Mouse (Mus musculus) layer of hippocampus, adult 9-11 months (tissue): Measurements from ENCODE around the gene Ube2ql1.
A peak's percentile ranks its signal among the peaks of the same experiment; 100 is the strongest.

Experiments
- DNase-seq: peaks from one replicate; pipeline ENCODE4 v3.0.0; 2022

Gene Ube2ql1

DNA sequence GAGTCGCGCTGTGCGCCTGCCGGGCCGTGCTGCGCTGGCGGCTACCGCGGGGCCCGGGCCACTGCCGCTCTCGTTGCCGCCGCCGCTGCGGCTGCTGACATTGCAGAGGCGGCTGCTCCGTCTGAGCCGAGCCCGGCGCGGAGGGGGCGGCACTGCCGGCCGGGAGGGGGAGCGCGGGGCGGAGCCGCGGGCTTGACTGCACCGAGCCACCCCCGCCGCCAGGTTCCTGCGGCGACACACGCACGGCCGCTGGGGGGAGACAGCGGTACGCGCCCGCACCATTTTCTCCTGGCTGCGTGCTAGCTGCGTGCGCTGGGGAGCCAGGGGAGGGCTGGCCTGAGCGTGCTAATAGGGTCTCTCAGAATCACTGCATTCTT, at the start of gene Ube2ql1:
TSS of gene Ube2ql1 (minus strand) at position 131 of the 377 bp plus-strand sequence.
- DNase-seq, result peak; percentile 92

DNA sequence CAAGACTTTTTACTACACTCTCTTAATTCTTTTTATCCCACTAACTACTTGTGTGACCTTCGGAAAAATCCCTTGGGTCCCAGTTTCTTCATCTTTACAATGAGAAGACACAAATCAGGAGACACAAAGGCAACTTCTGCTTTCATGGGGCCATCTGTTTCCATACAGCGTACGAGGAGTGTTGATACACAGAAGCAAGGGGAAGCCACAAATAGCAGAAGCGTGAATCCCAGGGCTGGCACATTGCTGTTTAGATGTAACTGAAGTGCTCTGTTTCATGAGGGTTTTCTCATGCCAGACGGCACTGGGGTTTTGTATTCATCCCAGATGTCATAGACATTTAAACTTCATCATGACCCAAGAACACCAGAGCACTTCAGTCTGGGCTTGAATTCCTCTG, 49.0 kb upstream of the Ube2ql1 start:
- no peak for DNase-seq

DNA sequence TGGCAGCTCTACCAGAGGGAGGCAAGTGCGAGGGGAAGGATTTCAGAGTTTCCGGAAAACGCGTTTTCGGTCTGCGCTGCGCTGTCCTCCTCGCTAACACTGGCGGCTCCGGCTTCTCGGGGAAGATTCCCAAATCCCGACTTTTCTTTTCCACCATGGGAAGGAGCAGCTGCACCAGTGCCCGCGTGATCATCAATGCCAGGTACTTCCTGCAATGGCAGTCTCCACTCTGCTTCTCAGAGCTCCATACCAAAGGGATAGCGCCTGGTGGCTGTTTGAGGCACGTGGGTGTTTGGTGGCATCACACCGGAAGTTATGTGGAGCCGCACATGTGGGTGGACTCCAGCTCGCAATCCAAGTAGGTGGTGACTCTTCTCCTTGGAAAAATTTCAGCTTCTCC, 38.5 kb upstream of the Ube2ql1 start:
- peak; percentile 83 for DNase-seq

DNA sequence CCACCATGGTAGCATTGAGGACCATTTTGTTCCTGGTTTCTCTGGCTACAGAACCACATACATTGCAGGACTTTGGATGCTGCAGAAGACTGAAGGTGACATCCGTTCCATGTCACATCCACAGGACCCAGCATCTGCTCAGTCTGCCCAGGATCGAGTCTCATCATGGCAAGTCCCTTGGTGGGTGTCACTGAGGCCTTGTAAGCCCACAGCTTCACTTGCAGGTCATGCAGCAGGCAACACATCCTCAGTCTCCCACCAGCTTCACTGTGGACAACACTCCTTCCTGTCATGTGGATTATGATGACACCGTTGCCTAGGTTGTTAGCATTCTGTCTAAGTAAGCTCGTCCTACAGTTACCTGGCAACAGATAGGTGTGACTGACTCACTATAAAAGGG, 32.7 kb upstream of the Ube2ql1 start:
- DNase-seq, result no peak

DNA sequence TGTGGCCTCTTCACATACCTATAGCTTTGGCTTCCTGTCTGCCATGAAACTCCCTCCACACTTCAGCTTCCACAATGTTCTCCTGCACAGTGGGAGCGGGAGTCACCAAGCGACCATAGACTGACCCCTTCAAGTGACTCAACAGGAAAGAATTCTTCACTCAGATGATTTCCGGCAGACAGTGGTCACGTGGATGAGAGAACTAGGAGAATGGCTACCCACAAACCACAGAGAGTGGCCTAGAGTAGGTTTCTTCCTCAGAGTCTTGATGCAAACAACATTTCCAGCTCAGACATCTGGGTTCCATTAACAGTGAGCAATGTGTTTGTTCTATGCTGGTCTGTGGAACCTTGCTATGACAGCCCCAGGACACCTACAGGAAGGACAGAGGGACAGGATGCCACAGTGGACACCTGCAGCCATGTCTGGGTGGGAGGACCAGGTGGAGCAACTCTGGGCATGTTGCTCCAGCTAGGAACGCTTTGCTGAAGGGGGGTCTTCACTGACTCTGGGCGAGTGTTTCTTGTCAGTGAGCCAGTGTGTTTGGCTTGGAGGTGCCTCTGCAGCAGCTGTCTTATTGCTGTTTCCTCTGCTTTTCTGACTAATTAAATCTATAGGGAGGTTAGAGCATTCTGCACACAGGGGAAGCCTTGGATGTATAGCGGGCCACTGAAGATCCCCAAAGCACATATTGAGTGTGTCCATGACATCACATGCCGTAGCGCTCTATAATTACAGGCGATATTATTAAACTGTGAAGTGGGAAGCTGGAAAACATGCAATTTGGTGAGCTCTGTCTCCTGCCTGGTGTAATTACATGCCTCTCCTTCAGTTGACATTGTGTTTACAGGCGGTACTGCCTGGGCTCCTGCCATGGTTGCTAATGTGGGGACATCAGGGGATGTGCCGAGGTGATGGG, 31.1 kb upstream of the Ube2ql1 start:
- DNase-seq, result no peak

DNA sequence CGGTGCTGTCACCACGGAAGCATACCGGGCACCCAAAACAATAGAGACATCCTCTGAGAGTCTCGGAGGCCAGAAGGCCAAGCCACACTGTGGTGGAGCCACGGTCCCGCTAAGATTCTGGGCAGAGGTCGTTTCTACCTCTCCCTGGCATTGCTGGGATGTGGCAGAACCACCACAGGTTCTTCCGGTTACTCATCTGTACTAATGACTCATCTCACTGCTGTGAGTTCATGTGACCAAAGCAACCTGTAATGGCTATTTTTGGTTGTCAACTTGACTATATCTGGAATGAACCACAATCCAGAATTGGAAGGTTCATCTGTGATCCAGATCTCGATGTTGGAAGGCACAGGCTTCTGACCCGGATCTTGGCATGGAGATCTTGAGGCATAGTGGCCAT, 28.5 kb upstream of the Ube2ql1 start:
- no peak for DNase-seq

DNA sequence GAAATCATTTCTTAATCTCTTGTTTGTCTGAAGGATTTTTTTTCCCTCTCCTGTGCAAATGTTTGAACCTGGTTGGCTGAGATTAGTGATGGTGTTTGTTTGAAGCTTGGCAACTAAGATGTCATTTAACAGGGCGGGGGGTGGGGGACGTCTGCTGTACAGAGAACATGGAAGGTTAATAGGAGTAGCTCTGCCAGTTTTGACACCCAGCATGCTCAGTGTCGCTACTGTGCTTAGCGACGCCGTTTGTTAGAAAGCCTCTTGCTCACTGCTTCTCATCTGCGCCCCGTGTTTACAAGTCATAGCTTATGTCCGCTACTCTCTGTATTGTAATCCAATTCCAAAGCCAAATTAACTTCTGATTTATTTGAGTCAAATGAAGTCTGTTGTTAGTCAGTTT, 25.0 kb upstream of the Ube2ql1 start:
- peak; percentile 49 for DNase-seq

DNA sequence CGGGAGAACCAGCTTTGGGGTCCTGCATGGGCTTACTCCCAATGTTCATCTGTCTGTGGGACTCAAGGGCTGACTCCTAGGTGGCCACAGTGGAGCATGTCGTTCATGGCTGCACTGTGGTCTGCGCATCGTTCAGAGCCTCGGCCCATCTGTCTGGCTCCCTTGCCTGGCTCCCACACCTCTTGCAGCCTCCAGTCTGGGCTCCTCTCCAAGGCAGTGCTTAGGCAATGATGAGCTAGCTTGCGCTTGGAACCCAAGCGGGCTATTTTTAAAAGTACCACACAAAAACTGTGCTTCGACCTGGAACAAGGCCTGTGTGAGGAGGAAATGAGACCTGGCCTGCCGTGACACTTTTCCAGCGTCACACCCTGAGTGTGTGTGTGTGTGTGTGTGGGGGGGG, 21.7 kb upstream of the Ube2ql1 start:
- peak; percentile 91 for DNase-seq

DNA sequence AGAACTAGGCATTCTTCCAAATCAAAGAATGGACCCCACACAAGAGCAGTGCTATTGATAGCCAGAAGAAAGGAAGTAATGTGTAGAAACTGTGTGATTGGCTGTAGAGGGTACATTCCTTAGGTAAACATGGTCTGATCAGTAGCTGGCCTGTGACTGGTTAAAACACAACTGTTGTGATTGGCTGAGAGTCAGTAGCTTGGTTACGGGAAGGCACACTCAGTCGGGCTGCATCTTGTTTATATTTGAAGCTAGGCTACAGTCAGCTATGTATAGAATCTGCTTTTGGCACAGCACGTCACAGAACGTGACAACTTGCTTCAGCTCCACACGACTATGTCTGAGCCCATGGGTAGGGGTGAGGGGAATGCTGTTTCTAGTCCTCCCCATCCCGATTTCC, 19.3 kb upstream of the Ube2ql1 start:
- no peak for DNase-seq

DNA sequence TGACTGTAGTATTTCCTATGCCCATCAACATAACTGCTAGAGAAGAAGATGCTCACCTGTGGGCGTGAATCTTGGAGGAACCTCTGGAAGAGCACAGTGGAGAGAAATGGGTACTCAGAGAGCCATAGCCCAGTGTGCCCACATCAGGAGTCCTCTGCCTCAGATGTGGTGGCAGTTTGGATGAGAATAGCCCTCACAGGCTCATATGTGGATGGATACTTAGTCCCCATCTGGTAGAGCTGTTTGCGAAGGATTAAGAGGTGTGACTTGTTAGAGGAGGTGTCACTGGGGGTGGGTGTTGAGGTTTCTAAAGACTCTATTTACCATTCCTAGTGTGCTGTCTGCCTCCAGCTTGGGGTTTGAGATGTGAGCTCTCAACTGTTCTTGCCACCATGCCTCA, 13.2 kb upstream of the Ube2ql1 start:
- DNase-seq, result no peak

DNA sequence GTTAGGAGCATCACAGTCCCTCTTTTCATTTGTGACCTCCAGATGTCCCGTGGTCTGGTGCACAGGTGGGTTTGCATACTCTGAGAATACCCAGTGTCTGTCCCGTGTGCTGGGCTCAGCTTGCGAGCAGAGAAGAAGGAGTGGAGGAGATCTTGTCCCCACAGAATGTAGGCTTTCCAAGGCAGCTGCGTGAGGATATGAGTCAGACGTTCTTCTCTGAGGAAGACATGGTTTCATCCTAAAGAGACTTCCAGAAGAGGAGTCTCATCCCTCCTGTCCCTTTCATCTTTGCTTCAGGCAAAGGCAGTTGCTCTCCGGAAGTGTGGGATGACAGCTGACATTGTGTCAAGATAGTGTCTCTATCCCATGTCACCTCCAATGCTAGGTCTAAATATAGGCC, 11.8 kb upstream of the Ube2ql1 start:
- DNase-seq, result no peak

DNA sequence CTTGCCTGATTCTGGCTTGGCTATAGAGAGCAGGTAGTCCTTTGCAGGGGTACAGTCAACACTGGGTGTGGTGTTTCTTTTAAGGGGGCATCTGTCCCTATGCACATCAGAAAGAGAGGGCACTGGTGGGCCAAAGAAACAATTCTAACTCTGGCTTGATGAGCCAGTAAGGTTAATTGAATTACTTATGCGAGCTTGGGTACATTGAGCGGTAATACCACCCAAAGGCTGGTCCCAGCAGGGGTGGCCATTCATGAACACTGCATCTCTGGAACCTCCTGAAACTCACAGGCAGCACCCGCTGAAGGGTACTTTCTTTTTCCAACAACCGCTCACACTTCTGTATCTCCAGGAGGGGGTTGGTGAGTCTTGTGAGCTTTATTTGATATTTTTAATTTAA, 9.1 kb upstream of the Ube2ql1 start:
- DNase-seq, result no peak

DNA sequence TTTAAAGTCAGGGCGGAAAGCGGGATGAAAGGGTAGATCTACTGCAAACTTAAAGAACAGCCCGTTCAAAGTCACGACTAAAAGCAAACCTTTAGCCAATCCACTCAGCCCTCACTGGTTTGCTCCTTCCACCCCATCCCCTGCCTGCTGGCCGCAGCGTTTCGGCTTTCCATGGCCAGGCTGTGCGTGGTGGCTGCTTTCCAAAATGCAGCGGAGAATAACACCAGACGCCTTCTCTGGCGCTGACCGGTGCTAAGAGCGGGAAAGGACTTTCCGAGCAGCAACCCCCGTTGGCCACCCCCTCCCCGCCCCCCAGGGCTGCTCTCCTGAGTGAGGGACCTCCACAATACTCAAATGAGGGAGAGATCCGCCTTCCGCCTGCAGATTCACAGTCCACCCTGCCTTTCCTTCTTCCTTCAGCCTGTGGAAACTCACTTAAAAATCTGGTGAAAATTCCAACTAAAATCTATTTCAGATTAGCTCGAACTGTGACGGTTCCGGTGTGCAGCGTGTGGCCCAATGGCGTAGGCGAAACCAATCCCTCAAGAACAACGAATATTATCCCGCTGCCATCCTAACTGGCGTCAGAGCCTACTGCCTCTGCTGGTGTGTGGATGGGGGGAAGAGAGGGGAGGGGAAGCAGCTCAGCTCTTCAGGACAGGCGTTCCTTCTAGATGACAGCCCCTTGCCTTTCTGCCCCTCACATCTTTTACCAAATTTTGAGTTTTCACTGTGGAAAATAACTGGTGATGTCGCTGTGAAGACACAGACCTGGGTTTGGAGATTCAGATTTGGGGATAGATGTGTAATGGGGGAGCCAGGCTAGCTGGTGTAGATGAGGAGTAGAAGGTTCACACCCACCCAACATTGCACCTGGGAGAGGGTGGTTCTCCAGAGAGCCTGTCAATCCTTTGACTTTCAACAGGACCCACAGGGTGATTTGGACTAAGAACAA, 919 bp upstream of the Ube2ql1 start:
- DNase-seq, result peak; percentile 70

DNA sequence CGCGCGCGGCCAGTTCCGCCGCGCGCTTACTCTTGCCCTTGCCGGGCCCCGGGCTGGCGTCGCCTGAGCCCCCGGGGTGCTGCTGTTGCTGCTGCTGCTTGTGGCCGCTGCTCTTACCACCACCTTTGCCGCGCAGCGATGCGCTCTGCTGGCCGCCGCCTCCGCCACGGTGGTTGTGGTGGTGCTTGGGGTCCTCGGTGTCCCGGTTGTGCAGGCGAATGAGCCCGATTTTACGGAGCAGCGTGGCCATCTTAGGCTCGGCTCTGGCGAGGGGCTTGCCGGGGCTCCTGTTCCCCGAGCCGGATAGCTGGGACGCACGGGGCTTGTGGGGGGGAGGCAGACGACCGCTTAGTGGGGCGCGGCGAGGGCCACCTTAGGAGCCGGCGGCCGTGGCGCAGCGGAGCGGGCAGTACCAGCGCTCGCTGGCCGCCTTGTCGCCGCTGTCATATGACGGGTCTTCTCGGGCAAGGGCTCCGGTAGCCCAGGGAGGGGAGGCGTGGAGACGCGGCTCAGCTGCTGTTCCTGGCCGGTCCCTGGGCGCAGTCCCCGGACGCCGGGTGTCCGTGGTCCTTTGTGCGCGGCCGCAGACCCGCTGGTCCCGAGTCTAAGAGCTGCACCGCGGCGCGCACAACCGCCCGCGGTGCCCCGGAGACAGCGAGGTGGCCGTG, 464 bp downstream of the Ube2ql1 start:
- DNase-seq, result no peak

DNA sequence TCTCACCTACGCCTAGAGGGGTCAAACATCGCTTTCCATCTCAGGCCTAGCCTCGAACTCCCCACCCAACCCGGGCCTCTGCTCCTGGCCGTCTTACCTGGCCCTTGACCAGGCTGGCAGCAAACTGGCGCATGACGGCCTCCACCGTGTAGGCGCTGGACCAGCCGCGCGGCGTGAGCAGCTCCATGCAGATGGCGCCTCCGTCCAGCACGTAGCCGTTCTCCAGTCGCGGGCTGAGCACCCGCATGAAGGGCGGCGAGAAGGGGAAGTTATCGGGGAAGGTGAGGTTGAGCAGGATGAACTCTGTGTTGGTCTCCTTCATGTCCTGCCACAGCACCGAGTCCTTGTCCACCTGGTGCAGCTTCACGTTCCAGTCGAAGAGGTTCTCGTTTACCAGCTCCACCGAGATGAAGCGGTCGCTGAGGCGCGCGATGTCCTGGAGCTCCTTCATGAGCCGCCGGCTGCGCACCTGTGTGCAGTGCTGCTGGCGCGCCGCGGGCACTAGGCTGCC, 1.2 kb downstream of the Ube2ql1 start:
- DNase-seq, result no peak

DNA sequence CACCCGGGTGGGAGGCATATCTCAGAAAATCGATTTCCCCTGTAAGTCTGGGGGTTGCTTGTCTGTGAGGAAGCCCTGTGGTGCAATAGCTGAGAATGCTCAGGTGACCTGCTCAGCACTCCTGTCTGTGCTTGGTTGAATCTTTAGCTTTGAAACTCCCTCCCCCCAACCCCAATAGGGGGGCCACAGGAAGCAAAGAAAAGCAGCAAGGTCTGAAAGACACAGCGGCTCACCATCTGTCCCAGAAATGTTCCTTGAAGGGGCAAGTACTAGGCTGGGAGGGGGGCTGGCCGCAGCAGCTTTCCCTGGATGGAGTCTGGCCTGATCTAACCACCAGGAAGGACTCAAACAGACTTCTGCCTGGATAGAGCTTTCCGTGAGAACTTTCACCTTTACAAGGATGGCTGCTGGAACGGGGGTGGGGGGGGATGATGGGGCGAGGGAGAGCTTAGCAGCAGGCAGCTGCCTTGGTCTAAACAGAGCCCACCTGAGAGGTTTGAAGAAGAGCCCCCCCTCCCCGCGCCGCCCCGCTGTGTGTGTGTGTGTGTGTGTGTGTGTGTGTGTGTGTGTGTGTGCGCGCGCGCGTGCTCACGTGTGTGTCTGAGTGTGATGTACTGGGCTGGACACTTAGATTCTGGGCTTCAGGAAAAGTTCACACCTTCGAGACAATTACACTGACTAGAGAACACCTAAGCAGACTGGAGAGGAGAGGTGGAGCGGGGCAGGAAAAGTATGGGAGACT, 2.1 kb downstream of the Ube2ql1 start:
- no peak for DNase-seq

DNA sequence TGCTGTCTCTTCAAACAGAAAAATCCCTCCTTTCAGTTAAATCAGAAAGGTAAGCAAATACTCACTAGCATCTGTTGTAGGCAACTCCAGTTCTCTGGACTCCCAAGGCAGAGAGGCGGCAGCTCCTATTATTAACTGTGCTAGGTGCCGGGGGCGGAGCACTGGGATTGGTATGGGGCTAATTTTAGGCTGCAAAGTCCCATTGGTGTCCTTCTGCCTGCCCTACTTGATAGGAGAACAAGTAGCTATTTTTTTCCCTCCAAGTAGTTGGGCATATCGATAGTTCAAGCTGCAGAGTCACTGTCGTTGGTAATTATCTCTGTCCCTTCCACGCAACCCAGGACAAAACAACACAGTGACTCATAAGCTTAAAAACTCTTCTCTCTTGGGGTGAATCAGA, 7.1 kb downstream of the Ube2ql1 start:
- DNase-seq, result no peak

DNA sequence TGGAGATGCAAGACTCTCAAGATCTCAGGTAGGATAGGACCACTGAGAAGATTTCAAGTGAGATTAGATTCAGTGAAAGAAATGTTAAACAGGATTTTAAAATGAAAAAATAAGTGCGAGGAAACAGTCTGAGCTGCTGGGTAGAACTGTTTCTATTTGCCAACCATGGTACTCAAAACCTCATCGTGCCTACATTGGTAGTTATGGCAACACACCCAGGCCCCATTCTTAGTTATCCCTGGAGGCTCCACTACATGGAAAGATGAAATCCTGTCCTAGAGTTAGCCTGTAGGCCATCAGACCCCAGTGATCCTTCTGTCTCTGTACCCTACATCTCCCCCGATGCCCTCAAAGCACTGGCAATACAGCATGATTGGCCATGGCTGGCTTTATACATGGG, 14.3 kb downstream of the Ube2ql1 start:
- no peak for DNase-seq

DNA sequence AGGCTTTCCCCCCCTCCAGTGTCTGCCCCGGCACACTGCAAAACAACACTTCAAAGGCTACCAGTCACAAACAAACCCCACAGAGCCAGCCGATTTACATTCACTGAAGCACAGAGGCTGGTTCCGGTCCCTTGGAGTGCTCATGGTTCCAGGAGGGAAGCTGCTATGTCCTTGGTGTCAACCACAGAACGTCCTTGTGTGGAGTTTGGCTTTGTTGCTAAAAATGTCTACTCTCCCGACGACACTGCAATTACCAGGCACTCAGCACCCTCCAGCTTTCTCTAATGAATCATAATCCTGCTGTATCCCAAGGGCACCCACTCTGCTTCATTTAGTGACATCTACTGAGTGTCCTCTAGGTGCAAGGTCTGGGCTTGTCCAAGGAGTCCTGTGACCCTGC, 18.5 kb downstream of the Ube2ql1 start:
- DNase-seq, result no peak

DNA sequence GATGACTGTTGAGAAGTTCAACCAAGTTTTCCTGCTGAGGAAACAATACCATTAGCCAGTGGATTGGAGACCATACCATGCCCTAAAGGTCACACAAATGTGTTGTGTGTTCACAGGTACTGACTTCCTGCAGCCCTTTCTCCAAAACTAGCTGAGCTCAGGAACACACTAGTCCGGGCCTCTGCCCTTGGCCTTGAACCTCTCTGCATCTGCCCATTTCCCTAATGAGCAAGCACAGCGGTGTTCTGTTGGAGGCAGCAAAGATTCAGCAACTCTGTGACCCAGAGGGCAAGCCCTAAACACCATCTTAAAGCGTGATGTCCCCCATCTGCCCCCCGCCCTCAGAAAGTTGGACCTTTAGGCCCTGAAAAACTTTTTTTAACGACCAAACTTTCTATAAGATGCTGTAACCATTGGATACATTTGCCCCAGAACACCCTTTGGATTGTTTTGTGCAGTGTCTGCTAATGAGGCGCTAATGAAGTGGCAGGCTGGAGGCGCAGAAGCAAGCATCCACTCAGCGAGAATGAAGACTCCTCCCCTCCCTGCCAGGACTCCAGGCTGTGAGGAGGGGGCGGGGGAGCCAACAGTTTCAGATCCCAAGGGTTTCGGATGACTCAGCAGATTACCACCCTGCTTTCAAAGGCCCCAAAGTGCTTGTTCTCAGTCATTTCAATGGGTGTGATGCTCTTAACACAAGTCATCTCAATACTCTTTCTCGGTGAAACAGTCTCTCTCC, 21.7 kb downstream of the Ube2ql1 start:
- no peak for DNase-seq

DNA sequence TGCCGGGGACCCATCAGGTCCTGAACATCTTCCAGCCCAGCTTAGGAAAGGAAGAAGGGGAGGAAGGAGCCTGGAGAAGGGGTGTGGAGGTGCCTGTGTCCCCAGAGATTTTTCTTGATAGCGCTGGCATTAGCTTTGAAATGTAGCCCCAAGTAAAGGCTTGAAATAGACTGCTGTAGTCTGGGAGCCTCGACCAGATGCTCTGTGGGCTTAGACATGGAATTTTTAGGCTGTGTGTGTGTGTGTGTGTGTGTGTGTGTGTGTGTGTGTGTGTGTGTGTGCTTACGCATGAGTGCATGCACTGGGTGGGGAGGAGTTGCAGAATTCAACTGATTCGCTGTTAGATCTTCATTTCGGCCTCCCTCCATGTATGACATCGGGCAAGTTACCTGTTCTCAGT, 31.5 kb downstream of the Ube2ql1 start:
- DNase-seq, result no peak

DNA sequence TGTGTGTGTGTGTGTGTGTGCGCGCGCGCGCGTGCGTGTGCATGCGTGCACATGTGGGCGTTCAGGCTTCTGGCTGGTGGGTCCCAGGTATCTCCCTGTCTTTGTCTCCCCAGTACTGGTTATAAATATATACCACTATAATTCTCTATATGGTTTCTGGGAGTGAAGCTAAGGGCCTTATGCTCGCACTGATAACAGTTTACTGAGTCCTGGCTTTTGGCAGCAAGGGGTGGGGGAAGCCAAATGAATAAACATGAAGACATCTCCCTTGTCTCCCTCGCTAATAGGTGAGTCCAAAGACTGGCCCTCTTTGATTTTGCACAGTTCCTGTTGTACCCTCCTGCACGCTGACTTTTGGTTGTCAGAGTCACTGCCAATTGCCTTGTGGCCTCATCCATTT, 32.2 kb downstream of the Ube2ql1 start:
- DNase-seq, result no peak
